Mouse (Mus musculus) heart, postnatal 0 days (tissue): Measurements from ENCODE around the gene Nek9.

ENCODE experiments used
- CTCF ChIP-seq: IDR thresholded peaks from 2 replicates; pipeline ENCODE4 v1.5.1; 2016; ENCODE audit warnings: antibody characterized with exemption, control low read depth, low read depth
- EP300 ChIP-seq: IDR thresholded peaks from 2 replicates; pipeline ENCODE4 v1.6.1; 2016; ENCODE audit warnings: antibody characterized with exemption, low read depth

GRCm38 (mm10) chr12:85338815-85339214, 347 bp downstream of the Nek9 start:
- TF ChIP-seq EP300 (no peak), CTCF (no peak)
